Mouse (Mus musculus): ENCODE measurements at regions not wholly inside any gene's neighbourhood (a gene's known extent, or its start where the extent isn't known, plus 50 kb on each side); places are given as distances from the start of the nearest gene placed in this dataset.
A peak's percentile ranks its signal among the peaks of the same experiment; 100 is the strongest.

GRCm38 (mm10) chr14:90821309-90821708 is 2350.1 kb upstream of the Pcdh20 start:
- no peak for DNase-seq (ENCODE audit: low spot score in 2 of 2)

- peak in 1 of 2 experiments; percentile 9 for DNase-seq (ENCODE audit: low spot score in 2 of 2)
Observed at GRCm38 (mm10) chr14:90810223-90810622, 2339.0 kb upstream of the Pcdh20 start.

GRCm38 (mm10) chr14:90789718-90790496 is 2318.7 kb upstream of the Pcdh20 start:
- DNase-seq (ENCODE audit: low spot score in 2 of 2) = no peak
